Mouse (Mus musculus) heart, postnatal 25 days (tissue): ENCODE data around the gene Itpka. TPM values are rescaled to one million over a fixed set of nuclear protein-coding genes. Genes with fewer than 3 reads are reported as not detected.
"Not testable (repeated sequence)": the region's sequence is repeated elsewhere in the genome, so short reads cannot be mapped to it uniquely, and the experiment has no call there.

Source experiments
- DNase-seq: peaks from one replicate; pipeline ENCODE4 v3.0.0; 2022; ENCODE audit warnings: low spot score
- intact Hi-C: fragments of 180-260 bp; cut with DNase I; formaldehyde crosslinking; loops from one replicate; pipeline ENCODE4 v1.15.1; 2025
- total RNA-seq, 2 experiments: library from RNA; stranded (reverse); gene quantifications; 2 replicates each; pipeline ENCODE4 v1.2.3; 2021

Itpka gene
- under 1 TPM; 0.57 to 0.78 TPM for total RNA-seq

DNA sequence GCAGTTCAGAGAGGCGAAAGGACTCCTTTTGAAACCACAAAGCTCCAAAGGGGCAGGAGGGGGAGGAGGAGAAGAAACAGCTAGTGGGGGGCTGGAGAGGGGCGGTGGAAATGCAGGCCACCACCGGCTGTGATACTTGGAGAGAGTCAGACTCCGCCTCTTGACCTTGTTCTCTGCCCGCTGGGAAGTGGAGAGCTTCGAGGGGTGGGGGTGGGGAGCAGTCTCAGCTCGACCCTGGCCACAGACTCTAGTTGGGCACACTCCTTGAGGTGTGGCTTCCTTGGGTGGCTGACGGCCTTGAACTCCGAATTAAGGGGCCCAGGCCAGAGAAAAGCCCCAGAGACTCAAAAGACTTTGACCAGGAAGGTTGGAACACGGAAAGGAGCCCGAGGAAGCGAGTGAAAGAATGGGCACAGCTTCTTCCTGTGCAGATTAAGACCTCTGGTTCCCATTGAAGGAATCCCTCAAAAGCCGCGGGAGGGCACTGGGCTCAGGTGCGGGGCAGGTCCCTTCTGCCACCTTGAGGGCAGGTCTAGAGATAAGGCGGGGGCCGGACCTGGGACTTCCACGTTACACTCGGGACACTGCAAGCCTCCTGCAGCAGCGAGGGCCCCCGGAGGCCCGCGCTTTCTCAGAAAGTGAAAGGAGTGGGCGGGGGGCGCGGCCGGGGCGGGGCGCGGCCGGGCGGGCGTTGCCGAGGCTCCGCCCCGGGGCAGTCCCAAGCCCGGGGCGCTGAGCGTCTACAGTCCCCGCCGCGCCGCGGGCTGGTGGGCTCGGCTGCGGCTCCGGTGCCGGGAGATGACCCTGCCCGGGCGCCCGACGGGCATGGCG lies at the start of gene Itpka:
Itpka (plus strand) TSS at position 757 of the 831 bp plus-strand sequence.
- DNase-seq = no peak
- intact Hi-C loops = no loop called here

GRCm38 (mm10) chr2:119694826-119695225 lies 47.3 kb upstream of the Itpka start:
- DNase-seq = no peak
- intact Hi-C loops = no loop called here

GRCm38 (mm10) chr2:119696111-119696510 lies 46.0 kb upstream of the Itpka start:
- intact Hi-C loops = no loop called here
- DNase-seq = no peak

- no peak for DNase-seq
- intact Hi-C loops = no loop called here
Measured at GRCm38 (mm10) chr2:119698472-119698871, 43.7 kb upstream of the Itpka start.

DNA sequence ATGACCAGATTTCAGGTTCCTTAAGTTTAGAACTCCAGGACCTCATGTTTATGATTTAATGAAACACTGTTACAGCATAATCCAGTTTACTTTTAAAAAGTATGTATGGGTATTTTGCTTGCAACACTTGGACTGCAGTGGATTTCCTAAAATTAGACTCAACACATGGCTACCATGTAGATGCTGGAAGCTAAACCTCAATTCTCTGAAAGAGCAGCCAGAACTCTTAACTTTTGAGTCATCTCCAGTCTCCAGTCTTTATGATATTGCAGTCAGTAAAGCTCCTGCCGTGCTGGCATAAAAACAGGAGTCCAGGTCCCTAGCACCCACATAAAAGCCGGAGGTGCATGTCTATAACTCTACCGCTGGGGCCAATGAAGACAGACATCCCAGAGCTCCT lies 42.2 kb upstream of the Itpka start:
- DNase-seq = no peak
- intact Hi-C loops = no loop called here

DNA sequence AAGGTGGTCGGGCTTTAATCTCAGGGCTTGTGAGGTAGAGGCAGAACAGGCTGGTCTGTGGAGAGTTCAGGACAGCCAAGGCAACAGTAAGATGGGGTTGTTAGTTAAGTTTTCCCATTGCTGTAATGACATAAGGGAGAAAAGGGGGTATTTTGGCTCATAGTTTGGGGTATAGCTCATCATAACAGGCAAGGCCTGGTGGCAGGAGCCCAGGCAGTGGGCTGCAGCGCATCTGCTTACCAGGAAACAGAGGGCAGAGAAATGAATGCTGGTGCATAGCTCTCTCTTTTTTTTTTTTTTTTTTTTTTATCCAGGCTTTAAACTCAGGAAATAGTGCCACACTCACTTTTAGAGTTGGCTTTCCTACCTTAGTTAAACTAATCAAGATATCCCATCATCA lies 39.0 kb upstream of the Itpka start:
- intact Hi-C loops = no loop called here
- DNase-seq = no peak

GRCm38 (mm10) chr2:119707676-119708075 lies 34.5 kb upstream of the Itpka start:
- DNase-seq = no peak
- intact Hi-C loops = no loop called here

DNA sequence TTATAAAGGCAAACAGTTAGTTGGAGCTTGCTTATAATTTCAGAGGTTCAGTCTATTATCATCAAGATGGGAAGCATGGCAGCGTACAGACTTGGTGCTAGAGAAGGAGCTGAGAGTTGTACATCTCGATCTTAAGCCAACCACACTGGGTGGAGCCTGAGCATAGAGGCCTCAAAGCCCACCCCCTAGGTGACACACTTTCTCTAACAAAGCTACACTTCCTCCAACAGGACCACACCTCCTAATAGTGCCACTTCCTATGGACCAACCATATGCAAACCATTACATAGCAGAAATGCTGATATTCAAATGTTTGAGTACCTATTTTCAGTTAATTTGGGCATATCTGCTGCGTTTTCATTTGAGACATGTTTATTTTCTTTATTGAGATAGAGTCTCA lies 32.1 kb upstream of the Itpka start:
- intact Hi-C loops = no loop called here
- no peak for DNase-seq

- intact Hi-C loops, DNase-seq: not testable (repeated sequence)
Measured at GRCm38 (mm10) chr2:119715868-119716267, 26.3 kb upstream of the Itpka start.

- intact Hi-C loops = no loop called here
- no peak for DNase-seq
Measured at GRCm38 (mm10) chr2:119721070-119721469, 21.1 kb upstream of the Itpka start.

- intact Hi-C loops = no loop called here
- DNase-seq = no peak
Measured at GRCm38 (mm10) chr2:119727762-119728416, 14.2 kb upstream of the Itpka start.

GRCm38 (mm10) chr2:119730735-119731134 lies 11.4 kb upstream of the Itpka start:
- no peak for DNase-seq
- intact Hi-C loops = no loop called here

- no peak for DNase-seq
- intact Hi-C loops = no loop called here
Measured at GRCm38 (mm10) chr2:119737124-119737523, 5.0 kb upstream of the Itpka start.

DNA sequence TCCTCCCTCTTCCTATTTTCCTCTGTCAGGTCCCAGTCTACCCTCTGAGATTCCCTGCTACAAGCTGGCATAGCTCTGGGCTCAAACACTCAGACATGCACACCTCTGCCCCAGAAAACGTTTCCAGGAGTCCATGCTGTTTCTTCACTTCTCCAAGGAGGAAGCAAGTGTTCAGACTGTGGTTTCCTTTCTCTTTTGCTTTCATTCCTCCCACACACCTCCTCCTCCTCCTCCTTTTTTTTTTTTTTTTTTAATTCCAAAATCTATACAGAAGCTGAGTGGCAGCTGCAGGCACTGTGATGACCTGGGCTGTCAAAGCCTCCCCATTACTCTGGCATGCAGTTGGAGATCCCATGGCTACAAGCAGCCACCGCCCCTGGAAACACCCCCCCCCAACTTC lies 1.6 kb upstream of the Itpka start:
- DNase-seq = no peak
- intact Hi-C loops = no loop called here

GRCm38 (mm10) chr2:119742461-119743175 lies 481 bp downstream of the Itpka start:
- intact Hi-C loops = no loop called here
- no peak for DNase-seq

DNA sequence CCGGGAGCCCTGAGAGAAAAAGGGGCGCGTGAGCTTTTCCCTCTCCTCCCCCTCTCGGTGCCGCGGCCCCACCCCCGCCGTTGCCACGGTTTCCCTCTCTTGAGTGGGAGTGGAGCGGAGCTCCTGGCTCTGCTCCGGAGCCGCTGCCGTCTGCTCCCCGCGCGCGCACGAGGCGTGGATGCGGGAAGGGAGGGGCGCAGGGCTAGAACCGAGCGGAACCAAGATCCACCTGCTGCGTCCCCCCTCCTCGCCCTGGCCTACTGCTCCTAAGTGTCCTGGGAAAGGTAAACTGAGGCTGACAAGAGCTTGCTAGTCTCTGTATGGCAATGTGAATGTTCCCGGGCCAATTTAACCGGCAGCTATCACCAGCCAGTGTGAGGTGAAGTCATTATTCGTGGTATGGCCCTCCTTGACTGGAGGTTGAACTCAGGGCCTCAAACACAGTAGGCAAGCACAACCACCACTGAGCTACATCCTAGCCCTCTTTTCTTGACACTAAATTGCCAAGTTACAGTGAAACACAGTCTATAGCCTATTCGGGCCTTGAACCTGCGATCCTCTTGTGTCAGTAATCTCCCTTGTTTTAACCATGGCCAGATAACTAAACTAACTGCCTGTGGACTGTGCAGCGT lies 1.2 kb downstream of the Itpka start:
- intact Hi-C loops = no loop called here
- DNase-seq = no peak

DNA sequence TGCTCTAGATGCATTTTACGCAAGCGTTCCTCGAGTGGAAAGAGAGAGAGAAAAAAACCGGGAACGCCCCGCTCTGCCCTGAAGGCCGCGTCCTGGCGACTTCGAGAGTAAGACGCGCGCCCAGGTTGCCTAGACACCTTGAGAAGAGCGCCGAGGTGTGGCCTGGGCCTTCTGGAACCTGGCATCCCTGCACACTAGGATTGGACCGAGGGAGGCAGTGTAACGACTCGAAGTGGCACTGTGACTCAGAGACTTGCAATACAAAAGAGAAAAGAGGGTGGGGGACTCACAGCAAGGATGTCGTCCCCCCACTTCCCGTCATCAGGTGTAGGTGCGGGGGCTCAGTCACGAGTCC lies 1.6 kb downstream of the Itpka start:
- intact Hi-C loops = no loop called here

GRCm38 (mm10) chr2:119744163-119745111 lies 2.3 kb downstream of the Itpka start:
- intact Hi-C loops = no loop called here
- DNase-seq = no peak

More for the DNA sequence above, 1.6 kb downstream of the Itpka start:
- no peak for DNase-seq

GRCm38 (mm10) chr2:119745281-119745680 lies 3.1 kb downstream of the Itpka start:
- DNase-seq = no peak

More at GRCm38 (mm10) chr2:119745281-119745680, 3.1 kb downstream of the Itpka start:
- intact Hi-C loops = no loop called here
